Mouse (Mus musculus) limb, embryonic 12.5 days (tissue): Measurements from ENCODE around the gene Olfr891. TPM values are rescaled to one million over a fixed set of nuclear protein-coding genes. Genes with fewer than 3 reads are reported as not detected.
"Not testable (repeated sequence)": the region's sequence is repeated elsewhere in the genome, so short reads cannot be mapped to it uniquely, and the experiment has no call there.

Experiments
- ATAC-seq: fragments of 200-750 bp; cut with Nextera tagmentation; 2 replicates; pipeline ENCODE4 v1.8.0; 2017; ENCODE audit warnings: low read depth, moderate TSS enrichment; ENCODE audit not compliant: insufficient number of reproducible peaks, insufficient read depth, low FRiP score, low TSS enrichment
- H3K27ac ChIP-seq: fragments of 300-500 bp; sonication (generic); 2 replicates; pipeline ENCODE4 v1.5.1; 2016; ENCODE audit warnings: mild to moderate bottlenecking, moderate library complexity
- H3K27me3 ChIP-seq: fragments of 300-500 bp; sonication (generic); 2 replicates; pipeline ENCODE4 v1.6.1; 2016; ENCODE audit warnings: mild to moderate bottlenecking, moderate library complexity
- H3K36me3 ChIP-seq: fragments of 300-500 bp; sonication (generic); 2 replicates; pipeline ENCODE4 v1.6.1; 2016; ENCODE audit warnings: mild to moderate bottlenecking, moderate library complexity
- H3K4me1 ChIP-seq: fragments of 300-500 bp; sonication (generic); replicated peaks from 2 replicates; pipeline ENCODE4 v1.6.1; 2016
- H3K4me2 ChIP-seq: fragments of 300-500 bp; sonication (generic); 2 replicates; pipeline ENCODE4 v1.6.1; 2016; ENCODE audit warnings: mild to moderate bottlenecking, moderate library complexity
- H3K4me3 ChIP-seq: fragments of 300-500 bp; sonication (generic); replicated peaks from 2 replicates; pipeline ENCODE4 v1.5.1; 2016; ENCODE audit warnings: mild to moderate bottlenecking
- H3K9ac ChIP-seq: fragments of 300-500 bp; sonication (generic); replicated peaks from 2 replicates; pipeline ENCODE4 v1.6.1; 2016; ENCODE audit warnings: mild to moderate bottlenecking, moderate library complexity
- H3K9me3 ChIP-seq: fragments of 300-500 bp; sonication (generic); 2 replicates; pipeline ENCODE4 v1.6.1; 2016; ENCODE audit warnings: mild to moderate bottlenecking, moderate library complexity
- WGBS: fragments of 180-500 bp; shearing (Covaris S2); methylation state at CpG from one replicate; pipeline ENCODE4 v1.1.7; 2016; 5-methylcytosine and 5-hydroxymethylcytosine counted together
- polyA plus RNA-seq: library from polyadenylated mRNA; unstranded; fragments of >200 nt; fragmentation: Nextera tagmentation; extraction: Ambion mirVana; gene quantifications from 2 replicates; pipeline ENCODE4 v1.2.1, GENCODE M21; 2016

Gene Olfr891
- polyA plus RNA-seq = not detected in 2 replicates

- Histone ChIP-seq H3K4me2 (no peak within 1 kb of the TSS), H3K27ac (no peak within 1 kb of the TSS), H3K9me3 (peaks cover 18% of the 10 kb centered on the region), H3K4me1 (no peaks in the 10 kb centered on the region), H3K27me3 (no peaks in the 10 kb centered on the region), H3K36me3 (no peaks in the 10 kb centered on the region), H3K9ac (no peak within 1 kb of the TSS), H3K4me3 (no peak within 1 kb of the TSS)
- no peak for ATAC-seq
- 77% methylated on average over 1 of the region's 1 CpGs for WGBS
Observed at GRCm38 (mm10) chr9:38180721-38181120, at the start of gene Olfr891. Olfr891 (minus strand) TSS chr9:38180821.

DNA sequence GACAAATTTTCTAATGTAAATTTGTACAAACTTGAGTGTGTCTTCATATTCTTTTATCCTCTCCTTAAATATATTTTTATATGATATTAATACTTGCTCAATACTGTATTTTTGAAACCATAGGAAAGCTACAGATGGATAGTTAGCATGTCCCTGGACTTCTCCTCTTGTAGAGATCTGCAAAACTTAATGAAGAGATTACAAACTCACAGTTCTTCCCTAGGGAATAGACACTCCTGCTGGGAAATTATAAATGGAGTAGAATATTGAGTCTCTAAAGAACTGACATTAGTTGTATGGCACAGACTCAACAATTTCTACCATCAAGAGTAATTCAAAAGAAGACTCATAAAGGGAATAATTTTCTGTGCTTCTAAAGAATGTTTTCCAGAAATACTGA is 37.1 kb upstream of the Olfr891 start, which contains the start of gene Olfr894:
TSS of gene Olfr894 (plus strand) at position 301 of the 400 bp plus-strand sequence.
- H3K27me3 ChIP-seq = no peaks in the 10 kb centered on the region
- no peak for ATAC-seq
- no peak within 1 kb of the TSS for H3K27ac ChIP-seq
- no peaks in the 10 kb centered on the region for H3K9me3 ChIP-seq
- H3K4me1 ChIP-seq = no peaks in the 10 kb centered on the region
- no peak within 1 kb of the TSS for H3K4me2 ChIP-seq
- H3K36me3 ChIP-seq = no peaks in the 10 kb centered on the region
- H3K4me3 ChIP-seq = no peak within 1 kb of the TSS
- H3K9ac ChIP-seq = no peak within 1 kb of the TSS

DNA sequence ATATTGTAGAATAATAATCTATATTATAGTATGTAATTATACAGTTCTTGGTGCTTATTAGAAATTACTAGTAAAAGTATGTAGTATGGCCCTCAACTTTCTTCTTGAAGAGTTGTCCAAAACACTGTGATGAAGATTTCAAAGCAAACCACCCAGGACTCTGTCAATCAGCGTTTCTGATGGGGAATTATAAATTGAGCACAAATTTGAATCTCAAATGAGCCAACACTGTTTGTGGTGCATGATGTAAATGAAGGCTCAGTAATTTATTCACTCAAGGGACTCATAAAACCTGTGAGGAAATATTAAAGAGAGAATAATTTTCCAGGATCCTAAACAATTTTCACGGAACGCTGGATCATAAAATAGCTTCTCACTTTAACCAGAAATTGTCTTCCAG is 27.4 kb upstream of the Olfr891 start, which contains the start of gene Olfr893:
TSS of gene Olfr893 (plus strand) at position 301 of the 400 bp plus-strand sequence.
- no peak within 1 kb of the TSS for H3K4me3 ChIP-seq
- H3K9me3 ChIP-seq = no peaks in the 10 kb centered on the region
- no peaks in the 10 kb centered on the region for H3K36me3 ChIP-seq
- WGBS = 84% methylated on average over 3 of the region's 3 CpGs
- H3K9ac ChIP-seq = no peak within 1 kb of the TSS
- no peak for ATAC-seq
- no peak within 1 kb of the TSS for H3K27ac ChIP-seq
- no peaks in the 10 kb centered on the region for H3K4me1 ChIP-seq
- H3K27me3 ChIP-seq = no peaks in the 10 kb centered on the region
- no peak within 1 kb of the TSS for H3K4me2 ChIP-seq

GRCm38 (mm10) chr9:38168341-38168740 is 12.3 kb downstream of the Olfr891 start:
- not testable (repeated sequence) for H3K9me3 ChIP-seq, H3K36me3 ChIP-seq, H3K4me2 ChIP-seq, H3K9ac ChIP-seq, H3K4me3 ChIP-seq, H3K27ac ChIP-seq, ATAC-seq, H3K4me1 ChIP-seq, H3K27me3 ChIP-seq
- WGBS = 50% methylated on average over 2 of the region's 2 CpGs

- no peak within 1 kb of the TSS for H3K27ac ChIP-seq
- H3K36me3 ChIP-seq = no peaks in the 10 kb centered on the region
- H3K9me3 ChIP-seq = no peaks in the 10 kb centered on the region
- ATAC-seq = no peak
- no peak within 1 kb of the TSS for H3K4me2 ChIP-seq
- H3K9ac ChIP-seq = no peak within 1 kb of the TSS
- H3K27me3 ChIP-seq = no peaks in the 10 kb centered on the region
- no peaks in the 10 kb centered on the region for H3K4me1 ChIP-seq
- no peak within 1 kb of the TSS for H3K4me3 ChIP-seq
Observed at GRCm38 (mm10) chr9:38142217-38142616, 38.4 kb downstream of the Olfr891 start, which contains the start of gene Olfr890. Olfr890 (plus strand) TSS chr9:38142517.

Other genes starting within 250 kb of the Olfr891 start
- gene Olfr881, start 189.0 kb downstream of the Olfr891 start, polyA plus RNA-seq = not detected in 2 replicates
- gene Olfr883, start 155.0 kb downstream of the Olfr891 start, polyA plus RNA-seq = not detected in 2 replicates
- not detected in 2 replicates for gene Olfr884, start 134.3 kb downstream of the Olfr891 start, polyA plus RNA-seq
- not detected in 2 replicates for gene Olfr885, start 119.5 kb downstream of the Olfr891 start, polyA plus RNA-seq
- gene Olfr887, start 96.7 kb downstream of the Olfr891 start, polyA plus RNA-seq = not detected in 2 replicates
- not detected in 2 replicates for gene Olfr888, start 72.7 kb downstream of the Olfr891 start, polyA plus RNA-seq
- gene Olfr889, start 65.6 kb downstream of the Olfr891 start, polyA plus RNA-seq = 0.04 TPM in 1 of 2 replicates, not detected in the other
- gene Olfr890, start 38.3 kb downstream of the Olfr891 start, polyA plus RNA-seq = not detected in 2 replicates
- gene Olfr893, start 27.5 kb upstream of the Olfr891 start, polyA plus RNA-seq = not detected in 2 replicates
- not detected in 2 replicates for gene Olfr894, start 37.2 kb upstream of the Olfr891 start, polyA plus RNA-seq
- not detected in 2 replicates for gene Olfr143, start 72.0 kb upstream of the Olfr891 start, polyA plus RNA-seq
- not detected in 2 replicates for gene Olfr895, start 87.0 kb upstream of the Olfr891 start, polyA plus RNA-seq
- not detected in 2 replicates for gene Olfr896-ps1, start 110.3 kb upstream of the Olfr891 start, polyA plus RNA-seq
- not detected in 2 replicates for gene Olfr25, start 148.2 kb upstream of the Olfr891 start, polyA plus RNA-seq
- gene Olfr898, start 167.6 kb upstream of the Olfr891 start, polyA plus RNA-seq = not detected in 2 replicates
- gene Olfr250, start 186.1 kb upstream of the Olfr891 start, polyA plus RNA-seq = not detected in 2 replicates
- not detected in 2 replicates for gene Olfr251, start 196.3 kb upstream of the Olfr891 start, polyA plus RNA-seq
- not detected in 2 replicates for gene Olfr147, start 220.9 kb upstream of the Olfr891 start, polyA plus RNA-seq
- gene Olfr901, start 248.6 kb upstream of the Olfr891 start, polyA plus RNA-seq = not detected in 2 replicates